Mouse (Mus musculus) adrenal gland, adult 18-20 months (tissue): ENCODE results near the gene Gm20708. TPM values are rescaled to one million over a fixed set of nuclear protein-coding genes. Genes with fewer than 3 reads are reported as not detected.

Experiments used
- DNase-seq, 2 experiments: peaks; one replicate each; pipeline ENCODE4 v3.0.0; 2021 to 2022; ENCODE audit warnings: low spot score in 2 of 2
- long read RNA-seq, 2 experiments: library from polyadenylated mRNA; stranded (forward); transcript quantifications; one replicate each; pipeline ENCODE4 v2.0.0; 2021
- total RNA-seq, 2 experiments: library from RNA; stranded (reverse); gene quantifications; 1 replicate in 1 of 2; 2 replicates in 1 of 2; pipeline ENCODE4 v1.2.3; 2021

The Gm20708 gene
- under 1 TPM in 1 of 2 experiments, not detected in 1; 0.80 TPM for total RNA-seq
- long read RNA-seq, experiment 1, result 0 reads
- long read RNA-seq, experiment 2, partial matches to known transcripts, result 0 of 9 reads
- long read RNA-seq, experiment 2, other reads (novel, unspliced or antisense), result 9 of 9 reads

DNA sequence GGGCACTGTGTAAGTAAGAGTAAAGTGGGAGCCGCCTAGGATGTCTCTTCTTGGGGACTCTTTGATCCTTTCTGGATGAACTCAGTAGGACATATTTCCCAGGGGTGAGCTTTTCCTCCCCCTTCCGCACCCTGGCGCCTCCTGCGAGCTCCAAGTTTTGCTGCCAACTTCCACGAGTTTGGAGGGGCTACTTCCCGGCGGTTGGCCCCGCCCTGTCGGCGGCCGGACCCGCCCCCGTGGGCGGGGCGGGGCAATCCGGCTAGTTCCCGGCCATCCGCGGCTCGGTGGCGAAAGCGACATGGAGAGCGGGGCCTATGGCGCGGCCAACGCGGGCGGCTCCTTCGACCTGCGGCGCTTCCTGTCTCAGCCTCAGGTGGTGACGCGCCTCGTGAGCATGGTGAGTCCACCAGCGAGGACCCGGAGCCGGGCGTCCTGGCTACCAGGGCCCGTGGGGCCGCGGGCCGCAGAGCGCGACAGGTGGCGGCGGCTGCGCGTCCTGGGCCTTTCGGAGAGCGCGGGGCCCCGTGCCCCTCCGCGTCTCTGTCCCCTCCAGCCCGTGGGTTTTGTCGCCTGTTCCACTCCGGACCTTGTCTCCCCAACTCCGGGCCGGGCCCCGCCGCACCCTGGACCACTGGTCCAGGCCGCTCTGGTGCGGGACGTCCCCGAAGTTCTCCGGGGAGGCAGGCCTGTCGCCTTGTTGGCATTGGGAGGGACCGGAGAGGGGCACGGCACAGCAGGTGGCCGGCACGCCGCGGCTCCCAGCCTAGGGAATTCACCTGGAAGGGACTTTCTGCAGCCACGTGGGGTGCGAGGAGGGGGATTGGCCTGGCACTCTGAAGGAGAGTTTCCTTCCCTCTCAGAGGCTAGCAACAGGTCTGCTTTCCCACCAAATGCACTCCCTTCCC is at the start of gene Gm20708, which contains the start of gene Syngr2:
Gene Gm20708 (plus strand): TSS at position 262 of the 905 bp plus-strand sequence.
Gene Syngr2 (plus strand): TSS at position 262 of the 905 bp plus-strand sequence.
- peak; percentile 75 to 82 for DNase-seq

DNA sequence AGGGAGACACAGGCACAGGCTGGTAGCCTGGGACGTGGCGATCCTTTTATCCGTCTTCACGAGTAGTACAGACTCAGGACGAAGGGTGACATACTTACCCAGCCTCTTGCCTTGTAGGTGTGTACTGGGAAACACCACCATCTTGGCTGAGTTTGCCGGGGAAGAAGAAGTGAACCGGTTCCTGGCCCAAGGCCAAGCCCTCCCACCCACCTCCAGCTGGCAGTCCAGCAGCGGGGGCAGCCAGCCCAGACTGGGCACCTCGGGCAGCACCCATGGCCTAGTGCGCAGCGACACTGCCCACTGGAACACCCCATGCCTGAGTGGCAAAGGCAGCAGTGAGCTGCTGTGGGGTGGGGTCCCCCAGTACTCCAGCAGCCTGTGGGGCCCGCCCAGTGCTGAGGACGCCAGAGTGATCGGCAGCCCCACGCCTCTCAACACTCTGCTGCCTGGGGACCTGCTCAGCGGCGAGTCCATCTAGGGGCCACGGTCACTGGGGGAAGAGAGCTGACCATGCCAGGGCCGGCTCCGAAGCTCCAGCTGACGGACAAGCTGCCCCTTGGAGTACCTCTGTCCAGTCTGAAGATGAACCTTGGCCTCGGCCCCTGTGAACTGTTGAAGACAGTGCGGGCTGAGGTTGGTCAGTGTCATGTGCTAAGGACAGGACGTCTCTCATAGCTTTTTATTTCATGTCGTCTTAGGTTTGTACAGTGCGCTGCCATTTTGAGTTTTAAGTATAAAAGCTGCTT is 48.9 kb upstream of the Gm20708 start:
- DNase-seq, result no peak

DNA sequence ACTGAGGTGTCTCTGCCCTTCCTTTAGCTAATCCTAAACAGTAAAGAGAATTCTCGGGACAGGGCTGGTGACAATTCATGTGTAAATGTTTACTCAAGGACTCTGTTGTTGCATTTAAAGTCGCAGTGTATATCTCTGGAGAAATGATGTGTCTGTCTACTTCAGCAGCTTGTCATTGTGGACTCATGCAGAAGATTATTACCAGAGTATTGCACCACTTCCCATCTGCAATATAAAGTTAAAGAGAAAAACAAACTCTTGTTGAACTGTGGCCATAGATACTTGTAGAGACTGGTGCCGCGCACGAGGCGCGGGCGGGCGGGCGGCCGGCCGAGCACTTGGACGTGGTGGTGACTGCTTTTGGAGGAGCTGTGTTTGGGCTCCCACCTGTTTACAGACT is 47.7 kb upstream of the Gm20708 start:
- DNase-seq, result no peak

DNA sequence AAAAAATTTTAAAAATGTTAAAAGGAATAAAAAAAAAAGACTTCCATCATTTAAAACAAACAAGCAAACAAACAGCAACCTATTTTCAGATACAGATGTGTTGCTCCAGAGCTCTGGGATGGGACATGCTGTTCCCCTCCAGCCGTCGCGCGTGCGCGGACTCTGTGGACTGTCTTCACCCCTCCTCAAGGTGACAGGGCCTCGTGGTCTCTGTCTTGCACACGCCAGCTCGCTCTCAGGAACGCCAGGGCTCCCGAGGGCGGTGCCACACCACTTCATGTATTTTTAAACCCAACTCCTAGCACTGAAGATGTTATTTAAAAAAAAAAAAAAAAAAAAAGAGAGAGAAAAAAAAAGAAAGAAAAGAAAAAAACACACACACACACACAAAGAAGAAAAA is 47.2 kb upstream of the Gm20708 start:
- DNase-seq, result no peak

DNA sequence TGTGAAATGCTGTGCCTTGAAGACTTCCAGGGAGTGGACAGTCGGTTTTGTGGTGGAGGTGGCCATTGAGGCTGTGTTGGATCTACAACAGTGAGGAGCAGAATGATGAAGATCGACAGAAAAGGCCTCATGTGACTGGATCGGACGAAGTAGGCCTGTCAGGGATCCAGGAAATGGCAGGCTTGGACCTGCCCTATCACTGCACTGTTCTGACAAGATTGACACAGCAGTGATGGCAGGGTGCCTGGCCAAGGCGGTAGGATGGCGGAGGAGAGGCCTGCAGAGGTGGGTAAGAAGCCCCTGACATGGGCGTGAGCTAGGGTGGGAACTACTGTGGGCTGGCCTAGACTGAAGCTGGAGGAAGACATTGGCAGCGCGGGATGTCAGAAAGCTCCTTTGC is 45.1 kb upstream of the Gm20708 start:
- no peak for DNase-seq

DNA sequence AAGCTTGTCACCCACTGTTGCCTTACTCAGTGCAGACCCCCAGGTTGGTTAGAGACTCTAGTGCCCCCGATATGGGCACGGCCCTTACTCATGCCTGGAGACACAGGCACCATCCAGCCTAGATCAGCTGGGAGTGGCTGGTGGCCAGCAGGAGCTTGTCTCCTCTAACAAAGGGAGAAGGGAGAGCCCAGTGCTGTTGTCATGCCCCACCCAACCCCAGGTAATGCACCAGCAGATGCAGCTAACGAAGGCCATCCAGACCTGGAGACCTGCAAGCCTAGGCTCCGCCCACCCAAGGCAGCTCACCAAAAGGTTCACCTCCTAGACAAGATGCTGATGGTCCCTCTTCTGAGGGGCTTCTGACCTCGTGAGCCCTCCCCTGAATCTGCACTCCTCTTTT is 44.1 kb upstream of the Gm20708 start:
- DNase-seq, result no peak

DNA sequence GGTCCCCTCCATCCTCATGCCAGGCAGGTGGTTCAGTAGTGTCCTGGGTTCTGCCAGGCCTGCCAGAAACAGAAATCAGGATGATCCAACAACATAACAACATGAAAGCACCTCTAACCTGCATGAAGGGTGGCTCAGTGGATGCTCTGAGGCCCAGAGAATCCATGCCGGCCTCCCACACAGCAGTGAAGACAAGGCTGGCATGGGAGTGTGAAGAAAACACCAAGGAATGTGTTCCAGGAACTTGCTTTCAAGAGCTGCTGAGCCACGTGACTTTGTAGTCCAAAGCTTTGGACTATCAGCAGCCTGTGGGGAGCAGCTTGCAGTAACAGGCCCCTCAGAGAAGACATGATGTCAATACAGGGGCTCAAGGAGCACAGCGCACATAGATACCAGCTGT is 43.2 kb upstream of the Gm20708 start:
- no peak for DNase-seq

DNA sequence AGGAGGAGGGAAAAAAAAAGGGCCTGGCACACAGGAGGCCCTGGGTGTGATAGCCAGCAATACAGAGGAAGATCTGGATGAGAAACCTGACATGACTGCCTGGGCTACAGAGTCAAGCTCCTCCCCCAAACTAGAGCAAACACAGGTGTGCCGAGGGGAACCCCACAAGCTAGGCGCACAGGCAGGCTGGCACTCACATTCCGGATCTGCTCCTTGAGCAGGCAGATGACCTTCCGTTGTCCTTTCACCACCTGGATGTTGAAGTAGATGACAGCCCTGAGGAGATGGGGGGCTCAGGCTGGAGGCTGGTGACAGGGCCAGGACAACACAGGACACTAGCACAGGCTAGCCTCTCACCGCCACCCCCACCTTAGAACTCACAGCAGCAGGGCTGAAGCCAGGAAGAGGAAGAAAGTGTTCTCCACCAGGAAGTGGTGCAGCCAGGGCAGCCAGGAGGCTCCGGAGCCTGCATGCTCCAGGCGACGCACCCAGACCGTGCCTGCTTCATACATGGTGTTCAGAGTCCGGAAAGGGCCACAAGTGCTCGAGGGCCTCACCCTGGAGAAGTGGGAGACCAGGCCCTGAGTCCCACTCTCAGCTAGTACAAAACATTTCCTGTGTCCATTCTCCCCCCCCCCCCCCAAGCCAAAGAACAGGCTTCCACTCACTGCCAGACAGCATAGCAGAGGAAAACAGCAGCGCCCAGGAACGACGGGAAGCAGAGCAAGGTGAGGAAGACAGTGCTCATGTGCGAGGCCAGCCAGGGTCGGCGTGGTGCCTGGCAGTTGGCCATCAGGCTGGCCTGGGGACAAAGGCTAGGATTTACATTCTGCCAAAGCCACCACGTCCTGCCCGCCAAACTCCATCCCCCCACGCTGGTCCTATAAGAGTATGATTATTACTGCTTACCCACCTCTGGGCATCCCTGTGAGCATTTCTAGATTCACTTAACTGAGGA is 40.5 kb upstream of the Gm20708 start:
- DNase-seq, result no peak

DNA sequence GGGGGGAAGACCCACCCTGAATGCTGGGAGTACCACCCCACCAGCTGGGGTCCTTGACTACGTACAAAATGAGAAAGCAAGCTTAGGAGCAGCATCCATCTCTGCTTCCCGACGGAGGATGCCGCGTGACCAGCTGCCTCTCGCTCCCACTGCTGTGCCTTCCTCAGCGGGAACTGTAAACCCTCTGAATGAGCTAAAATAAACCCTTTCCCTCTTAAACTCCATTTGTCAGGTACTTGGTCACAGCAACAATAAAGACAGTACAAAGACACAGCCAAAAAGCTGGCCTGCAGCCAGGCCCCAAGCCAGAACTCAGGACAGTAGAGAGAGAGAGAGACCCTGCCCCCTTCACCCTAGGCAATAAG is 39.8 kb upstream of the Gm20708 start:
- no peak for DNase-seq

DNA sequence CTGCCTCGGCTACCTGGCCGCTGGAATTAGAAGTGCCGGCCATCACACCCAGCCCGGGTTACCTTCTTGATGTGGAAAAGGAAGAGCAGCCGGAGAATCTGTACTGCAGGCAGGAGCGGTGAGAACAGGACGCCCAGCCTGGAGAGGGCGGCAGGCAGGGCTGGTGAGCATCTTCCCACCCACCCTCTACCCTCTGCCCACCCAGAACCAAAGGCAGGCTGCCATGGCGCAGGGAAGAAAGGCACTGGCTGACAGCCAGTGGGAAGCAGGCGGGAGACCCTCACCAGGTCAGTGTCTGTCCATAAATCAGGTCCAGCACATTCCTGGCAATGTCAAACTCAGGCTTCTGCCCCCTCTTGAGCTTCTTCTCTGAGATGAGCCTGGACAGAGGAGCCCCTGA is 39.1 kb upstream of the Gm20708 start:
- no peak for DNase-seq

DNA sequence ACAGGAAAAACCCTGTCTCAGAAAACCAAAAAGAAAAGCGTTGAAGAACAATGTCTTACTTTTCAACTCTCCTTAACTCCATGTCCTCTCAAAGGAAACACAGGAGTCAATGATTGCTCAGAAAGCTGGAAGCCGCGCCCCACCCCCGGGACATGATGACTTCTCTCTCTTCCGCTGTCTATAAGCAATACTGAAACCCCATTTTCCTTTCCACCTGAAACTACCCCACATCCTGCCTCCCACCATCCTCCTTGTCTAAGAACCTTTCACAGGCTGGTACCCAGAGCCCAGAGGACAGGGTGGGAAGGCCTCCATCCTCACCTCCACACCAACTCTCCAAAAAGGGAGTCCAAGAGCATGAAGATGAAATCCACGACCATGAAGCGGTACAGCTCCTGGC is 37.1 kb upstream of the Gm20708 start:
- DNase-seq, result no peak

DNA sequence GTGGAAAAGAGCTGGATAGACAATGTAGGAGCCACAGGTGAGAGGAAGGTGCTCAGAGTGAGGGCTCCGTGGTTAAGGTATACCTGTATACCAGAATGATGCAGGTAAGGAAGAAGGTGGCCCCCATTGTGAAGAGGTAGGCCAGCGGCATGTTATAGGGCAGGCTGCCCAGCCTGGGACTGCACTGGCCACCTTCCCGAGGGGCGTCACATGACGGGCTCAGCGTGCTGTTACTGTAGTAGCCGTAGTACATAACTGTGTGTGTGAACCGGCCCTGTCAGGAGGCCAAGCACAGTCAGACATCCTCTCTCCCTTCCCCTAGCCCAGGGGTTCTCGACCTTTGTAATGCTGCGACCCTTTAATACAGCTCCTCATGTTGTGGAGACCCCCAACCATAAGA is 34.5 kb upstream of the Gm20708 start:
- DNase-seq, result no peak

DNA sequence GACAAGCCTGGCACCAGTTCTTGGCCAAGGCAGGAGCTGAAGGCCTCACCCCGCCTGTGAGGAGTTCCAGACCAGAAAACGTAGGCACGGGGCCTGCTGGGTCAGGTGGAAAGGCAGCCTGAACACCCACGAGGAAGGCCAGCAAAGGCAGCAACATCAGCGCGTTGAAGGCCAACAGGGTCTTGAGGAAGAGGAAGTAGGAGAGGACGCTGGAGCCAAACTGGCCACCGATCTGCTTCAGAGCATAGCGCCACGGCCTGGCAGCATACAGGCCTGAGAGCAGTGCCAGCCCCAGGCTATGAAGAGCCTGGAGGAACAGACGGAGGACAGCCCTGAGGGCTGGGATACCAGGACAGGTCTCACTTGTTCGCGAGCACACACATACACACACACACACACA is 33.9 kb upstream of the Gm20708 start:
- DNase-seq, result no peak

DNA sequence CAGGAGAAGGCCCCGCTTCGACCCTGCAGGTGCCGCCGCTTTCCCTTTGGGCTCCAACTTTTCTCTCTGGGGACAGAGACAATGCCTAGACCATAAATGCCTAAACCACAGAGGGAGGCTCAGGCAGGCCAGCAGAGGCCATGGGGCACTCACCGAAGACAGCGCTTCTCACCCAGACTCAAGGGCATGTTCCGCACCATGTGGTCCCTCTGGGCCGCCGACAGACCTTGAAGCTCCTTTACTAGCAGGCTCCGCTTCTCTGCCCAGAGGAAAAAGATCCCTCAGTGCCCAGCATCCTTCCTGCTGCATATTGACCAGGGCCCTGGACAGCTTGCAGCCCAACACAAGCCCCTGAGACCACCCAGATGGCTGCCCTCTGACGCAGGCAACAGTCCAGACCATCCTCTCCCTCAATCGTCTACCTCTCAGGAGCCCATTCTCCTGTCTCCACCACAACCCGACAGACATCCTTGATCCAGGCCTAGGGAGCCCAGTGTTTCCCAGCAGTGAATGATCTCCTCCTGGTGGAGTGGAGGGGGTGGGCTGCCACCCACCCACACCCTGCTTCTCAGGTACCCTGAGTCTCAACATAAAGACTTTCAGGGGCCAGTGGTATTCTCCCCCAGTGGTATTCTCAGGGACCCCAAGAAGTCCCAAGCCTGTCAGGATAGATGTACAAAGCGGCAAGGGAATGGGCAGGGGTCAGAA is 33.2 kb upstream of the Gm20708 start:
- DNase-seq, result peak in 1 of 2 experiments; percentile 27

DNA sequence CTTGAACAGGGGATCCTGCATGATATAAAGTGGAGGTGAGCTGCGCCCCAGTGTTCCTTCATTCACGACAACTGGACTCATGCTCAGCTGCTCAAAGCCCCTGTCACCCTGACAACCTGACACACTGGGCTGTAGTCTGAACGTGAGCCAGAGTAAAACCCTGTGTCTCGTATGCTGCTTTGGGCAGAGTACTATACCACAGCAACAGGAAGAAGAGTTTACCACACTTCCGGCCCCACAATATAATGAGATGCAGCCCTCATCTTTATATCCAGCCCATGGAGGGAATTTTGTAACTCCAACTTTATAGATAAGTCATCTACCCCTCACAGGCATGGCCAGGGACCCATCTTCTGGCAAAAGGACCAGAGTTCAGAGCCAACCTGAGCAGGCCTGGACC is 32.4 kb upstream of the Gm20708 start:
- DNase-seq, result no peak

DNA sequence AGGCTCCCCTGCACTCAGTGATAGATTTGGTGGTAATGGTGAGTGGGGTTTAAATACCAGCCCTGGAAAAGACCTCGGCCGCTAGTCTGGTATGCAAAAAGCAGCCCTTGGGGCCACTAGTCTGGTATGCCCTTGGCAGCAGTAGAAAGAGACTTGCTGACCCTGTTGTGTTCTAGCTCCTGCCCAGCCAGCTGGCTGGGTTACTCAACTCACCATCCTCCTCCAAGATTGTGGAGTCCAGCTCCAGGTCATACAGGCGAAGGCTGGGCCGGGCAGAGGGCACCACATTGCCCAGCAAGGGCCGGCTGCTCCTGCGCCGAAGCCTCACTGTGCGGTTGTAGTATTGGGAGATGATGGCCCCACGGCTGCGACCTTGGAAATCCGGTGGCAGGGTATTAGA is 31.4 kb upstream of the Gm20708 start:
- no peak for DNase-seq

DNA sequence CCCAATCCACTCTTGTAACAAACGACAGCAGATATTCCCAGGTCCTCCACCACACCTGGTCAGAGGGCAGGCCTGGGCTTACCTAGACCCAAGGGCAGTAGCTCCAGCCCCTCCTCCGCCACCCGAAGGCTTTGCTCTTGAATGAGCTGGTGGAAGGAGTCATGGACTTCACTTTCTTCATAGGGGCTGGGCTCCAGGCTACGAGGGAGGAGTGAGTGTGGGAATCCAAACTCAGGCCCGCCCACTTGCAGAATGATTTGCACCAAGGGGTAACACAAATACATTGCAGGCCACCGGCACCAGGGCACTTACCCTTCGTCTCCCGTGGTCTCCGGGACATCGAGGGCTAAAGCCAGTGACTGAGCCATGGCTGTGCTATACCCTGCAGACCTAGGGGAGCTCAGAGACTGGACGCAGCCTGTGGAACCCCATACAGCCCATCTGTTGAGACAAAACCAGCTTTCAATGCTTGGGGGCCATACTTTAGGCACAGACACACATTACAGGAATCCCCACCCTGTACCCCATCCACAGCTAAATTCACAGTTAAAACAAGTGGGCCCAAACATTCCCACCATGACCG is 30.5 kb upstream of the Gm20708 start:
- peak in 1 of 2 experiments; percentile 41 for DNase-seq

DNA sequence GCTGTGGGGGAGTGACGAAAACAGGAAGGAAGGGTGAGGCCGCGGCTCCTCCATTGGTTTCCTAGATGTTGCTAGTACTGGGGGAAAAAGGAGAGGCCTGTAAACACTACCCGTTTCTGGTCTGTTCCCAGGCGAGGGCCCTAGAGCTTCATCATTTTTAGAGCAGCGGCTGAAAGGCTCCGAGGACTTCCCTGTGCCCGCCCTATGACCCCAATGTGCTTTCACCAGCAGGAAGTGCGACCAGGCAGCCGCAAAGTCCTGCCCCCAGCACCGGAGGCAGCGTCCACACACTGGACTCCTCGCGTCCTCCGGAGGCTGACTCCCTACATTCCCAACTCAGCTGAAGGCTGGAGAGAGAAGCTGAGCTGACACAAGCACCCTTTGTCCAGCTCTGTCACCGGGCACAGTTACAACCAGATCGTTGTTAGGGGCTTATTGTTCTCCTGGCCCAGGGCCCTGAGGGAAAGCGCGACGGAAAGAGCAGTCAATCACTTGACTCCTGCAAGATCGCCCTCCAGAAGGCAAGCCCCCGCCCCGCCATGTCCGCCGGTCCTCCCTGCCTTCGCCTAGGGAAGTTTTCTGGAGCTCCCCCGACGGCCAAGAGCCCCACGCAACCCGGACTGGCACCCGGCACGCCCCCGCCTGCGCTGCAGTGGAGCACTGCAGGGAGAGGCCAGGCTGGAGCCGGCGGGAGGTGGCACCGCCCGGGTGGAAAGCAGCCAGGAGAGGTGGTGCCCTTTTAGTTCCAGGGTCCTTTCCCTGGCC is 29.9 kb upstream of the Gm20708 start:
- peak; percentile 69 to 70 for DNase-seq

DNA sequence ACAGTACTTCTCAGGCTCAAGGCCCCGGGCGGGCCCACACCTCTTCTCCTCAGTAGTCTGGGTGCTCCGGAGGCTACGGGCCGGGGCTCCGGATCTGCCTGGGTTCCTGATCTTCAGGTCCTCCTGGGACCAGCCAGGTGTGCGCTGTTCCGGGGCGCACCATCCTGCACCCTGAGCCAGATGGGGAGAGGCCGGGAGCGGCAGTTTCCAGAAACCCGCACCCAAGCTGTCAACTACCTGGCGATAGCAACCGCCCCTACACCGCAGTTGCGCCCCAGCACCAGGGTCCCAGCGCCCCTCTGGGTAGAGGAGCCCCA is 29.3 kb upstream of the Gm20708 start:
- DNase-seq, result no peak
